Mouse (Mus musculus): Measurements from ENCODE around the gene Nptxr.

DNA sequence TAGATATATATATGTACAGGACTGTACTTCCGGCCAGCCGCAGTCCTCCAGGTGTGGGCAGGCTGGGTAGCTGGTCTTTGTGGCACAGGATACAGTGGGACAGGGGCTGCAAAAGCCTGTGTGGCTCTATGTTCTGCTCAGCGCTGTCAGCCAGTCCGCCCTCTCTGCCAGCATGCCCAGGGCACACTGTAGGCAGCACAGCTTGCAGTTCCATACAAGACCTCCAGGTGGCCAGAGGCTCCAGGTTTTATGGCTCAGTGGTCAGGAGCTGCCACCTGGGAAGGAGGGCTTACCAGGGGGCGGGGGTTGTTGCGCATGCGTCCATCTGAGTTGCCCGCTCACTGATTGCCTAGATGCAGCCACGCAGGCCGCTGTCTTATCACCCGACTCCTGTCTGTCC is 56.6 kb downstream of the Nptxr start:
- TF ChIP-seq CTCF (conservative IDR thresholded peaks at IDR 0.05 in 1 of 2, IDR thresholded peaks at IDR 0.05 in 1 of 2; ENCODE audit: low read depth in 2 of 2, low read length in 2 of 2): peak; percentile 8 to 39; a peak in 2 of 4 replicates
- no peak for TF ChIP-seq USF2 (conservative IDR thresholded peaks at IDR 0.05; ENCODE audit: low read depth, low read length)
- no peak for TF ChIP-seq CHD1 (IDR thresholded peaks at IDR 0.05; ENCODE audit: low read depth, low read length)
- no peak for TF ChIP-seq MEF2A (IDR thresholded peaks at IDR 0.05; ENCODE audit: borderline replicate concordance, low read depth, low read length)
- TF ChIP-seq EP300 (IDR thresholded peaks at IDR 0.05; ENCODE audit: low read length): no peak
- TF ChIP-seq ZNF384 (IDR thresholded peaks at IDR 0.05; ENCODE audit: low read depth, low read length): no peak
- no peak for TF ChIP-seq MAX (IDR thresholded peaks at IDR 0.05; ENCODE audit: low read length)
- no peak for TF ChIP-seq POLR2A (IDR thresholded peaks at IDR 0.05; ENCODE audit: low read depth, low read length)
- no peak for TF ChIP-seq MAZ (IDR thresholded peaks at IDR 0.05; ENCODE audit: low read depth, low read length)
- no peak for TF ChIP-seq GABPA (IDR thresholded peaks at IDR 0.05; ENCODE audit: insufficient replicate concordance, low read depth, low read length)
- TF ChIP-seq JUN (IDR thresholded peaks at IDR 0.05; ENCODE audit: insufficient read depth, low read depth, low read length): no peak
- TF ChIP-seq TCF12 (IDR thresholded peaks at IDR 0.05; ENCODE audit: low read depth, low read length): no peak
- TF ChIP-seq HCFC1 (IDR thresholded peaks at IDR 0.05; ENCODE audit: low read depth, low read length): no peak

All from CH12.LX (cell line).